Mouse (Mus musculus) adrenal gland (tissue): ENCODE data around the gene Nes.

Experiments used
- intact Hi-C: fragments of 180-260 bp; cut with DNase I; formaldehyde crosslinking; loops from one replicate; pipeline ENCODE4 v1.15.1; 2025
- long read RNA-seq, 2 experiments: library from polyadenylated mRNA; unstranded; transcript quantifications; one replicate each; pipeline ENCODE4 v2.0.0; 2020; ENCODE audit warnings: borderline replicate concordance in 1 of 2; ENCODE audit not compliant: insufficient replicate concordance in 1 of 2

Gene Nes
- long read RNA-seq, experiment 1, full-length matches to known transcripts = 8 of 10 reads
- long read RNA-seq, experiment 1, partial matches to known transcripts = 0 of 10 reads
- long read RNA-seq, experiment 1, other reads (novel, unspliced or antisense) = 2 of 10 reads
- long read RNA-seq, experiment 2, full-length matches to known transcripts = 7 of 13 reads
- long read RNA-seq, experiment 2, partial matches to known transcripts = 1 of 13 reads
- long read RNA-seq, experiment 2, other reads (novel, unspliced or antisense) = 5 of 13 reads

DNA sequence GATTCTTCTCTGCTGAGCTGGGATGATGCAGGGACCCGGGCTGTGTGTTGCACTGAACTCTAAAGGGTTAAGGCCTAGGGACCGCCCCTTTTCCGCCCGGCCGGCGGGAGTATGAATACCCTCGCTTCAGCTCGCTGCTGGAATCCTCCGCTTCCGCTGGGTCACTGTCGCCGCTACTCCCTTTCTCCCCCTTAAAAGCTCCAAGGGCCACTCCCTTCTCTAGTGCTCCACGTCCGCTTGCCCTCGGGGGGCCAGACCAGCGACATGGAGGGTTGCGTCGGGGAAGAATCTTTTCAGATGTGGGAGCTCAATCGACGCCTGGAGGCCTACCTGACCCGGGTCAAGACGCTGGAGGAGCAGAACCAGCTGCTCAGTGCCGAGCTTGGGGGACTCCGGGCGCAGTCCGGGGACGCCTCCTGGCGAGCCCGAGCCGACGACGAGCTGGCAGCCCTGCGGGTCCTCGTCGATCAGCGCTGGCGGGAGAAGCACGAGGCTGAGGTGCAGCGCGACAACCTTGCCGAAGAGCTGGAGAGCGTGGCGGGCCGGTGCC lies at the start of gene Nes:
Nes (plus strand) TSS at position 140 of the 550 bp plus-strand sequence.
- intact Hi-C loops = loop anchor here (1.0 kb wide), 1 partner anchor 16 kb away; no protein-coding TSS in a partner anchor

DNA sequence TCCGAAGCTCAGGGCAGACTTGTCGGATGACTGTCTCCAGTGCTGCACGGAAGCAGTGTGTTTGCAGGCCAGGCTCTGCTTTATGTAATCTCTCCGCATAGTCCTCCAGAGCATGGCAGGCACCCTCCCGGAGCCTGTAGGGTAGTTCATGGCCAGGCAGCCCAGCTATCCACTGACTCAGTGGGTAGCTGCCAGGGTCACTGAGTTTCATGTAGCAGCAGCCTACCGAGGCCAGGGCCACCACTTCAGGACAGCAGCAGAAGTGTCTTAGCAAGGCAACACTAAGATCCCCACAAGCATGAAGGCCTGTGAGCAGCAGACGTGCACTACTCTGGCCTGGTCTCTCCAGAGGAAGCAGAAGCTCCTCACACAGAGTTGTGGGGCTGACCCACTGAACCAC lies 45.9 kb upstream of the Nes start:
- intact Hi-C loops = no loop called here

DNA sequence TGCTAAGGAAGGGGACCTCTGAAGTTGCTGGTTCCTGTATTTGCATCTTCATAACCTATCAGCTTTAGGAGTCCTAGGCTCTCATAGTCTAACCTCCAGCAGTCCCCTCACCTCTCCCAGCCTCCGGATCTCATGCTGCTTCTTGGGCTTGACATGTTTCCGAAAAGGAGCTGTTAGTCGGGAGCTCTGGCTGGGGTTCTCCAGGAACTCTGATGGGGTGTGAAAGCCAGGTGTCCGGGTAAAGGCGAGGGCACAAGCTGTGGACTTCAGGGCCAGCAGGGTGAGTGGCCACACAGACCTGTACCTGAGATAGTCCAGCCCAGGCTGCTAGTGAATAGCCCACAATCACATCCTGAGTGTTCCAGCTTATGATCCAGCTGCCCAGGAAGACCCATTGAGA lies 43.4 kb upstream of the Nes start:
- intact Hi-C loops = no loop called here

DNA sequence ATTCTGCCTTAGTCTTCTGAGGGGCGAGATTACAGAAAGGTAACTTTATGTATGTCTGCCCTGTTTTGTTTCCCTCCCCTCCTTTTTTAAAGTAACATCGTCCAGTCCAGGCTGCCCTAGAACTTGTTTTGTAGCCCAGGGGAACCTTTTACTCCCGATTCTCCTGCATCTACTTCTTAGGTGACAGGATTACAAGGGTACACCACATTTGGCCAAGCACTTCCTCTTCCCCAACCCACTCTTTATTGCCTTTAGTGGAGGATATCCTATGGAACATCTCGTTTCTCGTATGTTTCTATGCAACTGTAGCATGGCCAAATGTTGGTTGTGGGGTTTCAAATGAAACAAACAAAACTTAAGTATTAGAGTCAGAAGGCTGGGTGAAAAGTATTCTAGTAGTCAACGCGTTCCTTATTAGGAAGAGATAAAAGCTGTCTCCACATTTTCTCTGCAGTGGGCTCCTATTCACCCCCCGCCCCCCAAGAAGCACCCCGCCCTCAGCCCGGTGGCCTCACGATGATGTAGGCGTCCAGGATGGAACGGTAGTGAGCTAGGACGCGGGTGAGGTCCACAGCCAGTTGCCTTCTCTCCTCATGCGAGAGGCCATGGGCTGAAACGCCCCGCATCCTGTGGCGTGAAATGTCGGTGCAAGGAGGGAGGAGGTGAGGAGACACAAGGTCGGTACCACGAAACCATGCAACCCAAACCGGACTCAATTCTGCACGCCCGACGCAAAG lies 41.4 kb upstream of the Nes start:
- intact Hi-C loops = loop anchor here (10.0 kb wide), 2 partner anchors 55 to 145 kb away; partner anchors contain the start of gene Ttc24

DNA sequence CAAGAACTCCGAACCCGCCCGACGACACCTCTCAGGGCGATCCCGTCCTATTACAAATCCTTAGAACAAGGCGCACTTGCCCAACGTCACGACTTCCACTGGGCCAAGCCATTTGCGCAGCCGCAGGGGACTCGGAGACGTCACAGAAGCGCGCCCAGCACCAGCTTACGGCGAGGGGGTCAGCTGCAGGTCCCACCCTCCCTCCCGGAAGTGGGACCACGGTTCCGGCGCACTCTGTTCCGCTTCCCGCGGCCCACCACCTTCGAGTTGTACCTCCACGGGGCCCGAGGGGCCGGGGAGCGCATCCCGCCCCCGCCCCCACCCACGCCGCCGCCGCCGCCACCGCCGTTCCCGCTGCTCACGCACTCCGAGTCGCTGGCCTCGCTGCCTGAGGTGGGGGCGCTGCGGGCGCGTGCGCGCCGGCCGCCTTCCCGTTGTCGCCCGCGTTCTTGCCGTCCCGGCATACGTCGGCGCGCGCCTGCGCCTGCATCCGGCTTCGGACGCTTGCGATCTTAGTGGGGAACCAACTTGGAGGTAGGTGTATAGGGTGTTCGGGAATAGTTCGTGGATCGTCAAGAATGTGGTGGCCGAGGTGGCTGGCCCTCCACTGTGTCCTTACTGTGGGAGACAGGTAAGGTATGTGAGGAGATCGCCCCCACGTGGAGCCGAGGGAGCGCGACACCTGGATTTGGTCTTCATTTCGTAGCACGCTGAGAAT lies 40.6 kb upstream of the Nes start, which contains the start of the genes Isg20l2 and Rrnad1:
Isg20l2 (plus strand) TSS at position 237 of the 718 bp plus-strand sequence.
Rrnad1 (minus strand) TSS at position 640 of the 718 bp plus-strand sequence.
- intact Hi-C loops = loop anchor here (10.0 kb wide), 2 partner anchors 55 to 145 kb away; partner anchors contain the start of gene Ttc24

DNA sequence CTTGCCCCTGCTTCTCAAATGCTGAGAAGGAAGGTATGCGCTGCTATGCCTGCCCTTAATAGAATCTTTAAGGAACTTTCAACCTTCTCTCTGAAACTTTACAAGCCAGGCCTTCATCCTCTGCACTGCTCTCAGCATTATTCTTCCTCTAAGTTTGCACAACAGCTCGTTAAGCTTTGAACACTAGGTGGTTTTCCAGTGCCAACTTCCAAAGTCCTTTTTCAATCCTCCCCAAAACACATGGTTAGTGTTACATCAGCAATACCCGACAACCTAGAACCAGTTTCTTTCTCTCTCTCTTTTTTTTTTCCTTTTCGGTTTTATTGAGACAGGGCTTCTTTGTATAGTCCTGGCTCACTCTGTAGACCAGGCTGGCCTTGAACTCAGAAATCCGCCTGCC lies 36.9 kb upstream of the Nes start:
- intact Hi-C loops = loop anchor here (10.0 kb wide), 2 partner anchors 51 to 141 kb away; partner anchors contain the start of gene Ttc24

DNA sequence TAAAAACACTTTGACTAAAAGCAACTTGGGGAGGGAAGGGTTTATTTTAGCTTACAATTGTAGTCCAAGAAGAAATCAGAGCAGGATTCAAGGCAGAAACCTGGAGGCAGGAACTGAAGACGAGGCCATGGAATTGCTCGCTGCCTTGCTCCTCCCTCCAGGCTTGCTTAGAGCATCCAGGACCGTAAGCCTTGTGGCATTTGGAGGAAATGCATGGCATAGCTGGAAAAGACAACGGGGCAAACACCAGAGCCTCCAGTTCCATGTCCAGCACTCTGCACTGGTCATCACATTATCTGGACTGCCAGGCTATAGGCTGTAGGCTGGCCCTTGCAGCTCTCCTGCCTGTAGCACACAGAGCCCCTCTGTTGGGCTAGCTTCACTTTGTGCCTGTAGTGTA lies 36.4 kb upstream of the Nes start:
- intact Hi-C loops = loop anchor here (10.0 kb wide), 2 partner anchors 50 to 140 kb away; partner anchors contain the start of gene Ttc24

DNA sequence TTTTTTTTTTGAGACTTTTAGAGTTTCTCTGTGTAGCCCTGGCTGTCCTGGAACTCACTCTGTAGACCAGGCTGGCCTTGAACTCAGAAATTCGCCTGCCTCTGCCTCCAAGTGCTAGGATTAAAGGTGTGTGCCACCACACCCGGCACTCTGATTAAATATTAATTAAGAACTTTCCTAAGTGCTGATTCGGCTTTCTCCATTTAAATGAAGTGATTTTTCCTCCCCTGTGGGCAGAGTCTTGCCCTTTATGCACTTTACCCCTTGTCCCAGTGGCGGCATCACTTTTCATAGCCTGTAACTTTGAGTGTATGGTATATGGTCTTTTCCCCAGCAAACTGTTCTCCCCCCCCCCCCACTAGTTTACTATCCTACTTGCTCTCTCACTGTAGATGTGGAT lies 35.7 kb upstream of the Nes start:
- intact Hi-C loops = loop anchor here (10.0 kb wide), 2 partner anchors 50 to 140 kb away; partner anchors contain the start of gene Ttc24

DNA sequence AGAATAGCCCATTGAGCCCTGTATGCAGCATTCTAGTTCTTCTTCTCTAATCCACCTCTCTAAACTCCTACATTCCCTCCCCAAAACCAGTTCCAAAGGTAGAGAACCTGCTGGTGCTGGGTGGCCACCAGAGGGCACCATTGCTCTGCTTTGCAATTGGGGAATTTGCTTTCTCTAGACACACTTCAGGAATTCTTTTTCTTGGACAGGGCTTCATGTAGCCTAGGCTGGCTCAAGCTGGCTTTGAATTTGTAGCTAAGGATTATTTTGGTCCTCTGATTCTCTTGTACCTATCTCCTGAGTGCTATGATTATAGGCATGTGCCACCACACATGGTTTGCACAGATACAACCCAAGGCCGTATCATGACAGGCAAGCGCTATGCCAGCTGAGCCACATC lies 35.1 kb upstream of the Nes start:
- intact Hi-C loops = loop anchor here (10.0 kb wide), 2 partner anchors 49 to 139 kb away; partner anchors contain the start of gene Ttc24

DNA sequence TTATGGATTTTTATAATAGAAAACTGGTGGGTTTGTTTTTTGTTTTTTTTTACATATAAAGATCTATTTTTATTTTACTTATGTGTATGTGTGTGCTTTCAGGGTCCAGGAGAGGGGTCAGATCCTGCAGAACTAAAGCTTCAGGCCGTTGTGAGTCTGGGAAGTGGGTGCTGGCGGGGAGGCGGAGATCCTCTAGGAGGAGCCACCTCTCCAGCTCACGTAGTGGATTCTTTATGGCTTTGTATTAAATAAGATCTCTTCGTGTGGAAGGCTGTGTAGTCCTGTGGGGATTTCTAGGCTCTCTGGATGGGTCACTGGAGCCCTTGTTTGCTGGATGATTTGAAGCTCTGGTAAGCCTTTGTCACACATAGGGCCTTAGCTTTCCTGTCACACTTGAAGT lies 30.3 kb upstream of the Nes start:
- intact Hi-C loops = no loop called here

DNA sequence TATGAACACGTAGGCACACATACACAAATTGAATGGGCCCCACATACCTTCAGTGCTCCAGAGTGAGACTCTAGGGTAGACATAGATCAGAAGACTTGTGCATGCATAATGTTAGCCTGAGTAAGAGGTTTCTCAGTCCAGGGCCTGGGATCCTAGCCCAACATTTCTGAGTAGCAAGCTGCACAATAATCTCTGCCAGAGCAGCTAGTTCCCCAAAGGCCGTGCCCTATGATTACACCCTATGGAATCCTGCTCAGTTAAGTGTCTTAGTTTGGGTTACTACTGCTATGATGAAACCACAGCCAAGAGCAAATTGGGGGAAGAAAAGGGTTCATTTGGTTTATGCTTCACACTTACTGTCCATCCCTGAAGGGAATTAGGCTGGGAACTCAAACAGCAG lies 28.4 kb upstream of the Nes start:
- intact Hi-C loops = no loop called here

DNA sequence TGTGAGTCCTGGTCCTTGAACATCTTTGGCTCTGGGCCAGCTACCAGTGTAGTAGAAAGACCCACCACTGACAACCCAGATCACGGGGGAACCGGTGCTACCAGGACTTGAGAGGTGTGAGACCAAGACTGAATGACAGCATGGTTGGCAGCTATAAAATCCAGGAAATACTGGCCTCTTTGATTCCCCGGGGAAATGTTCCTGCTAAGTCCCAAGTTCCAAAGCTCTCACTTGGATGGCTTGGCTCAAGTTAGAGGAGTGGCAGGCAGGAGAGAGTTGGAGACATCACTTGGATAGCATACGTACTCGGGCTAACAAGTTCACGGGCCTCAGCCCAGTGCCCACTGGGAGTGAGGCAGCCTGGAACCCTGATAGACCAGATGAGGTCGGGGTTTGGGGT lies 27.3 kb upstream of the Nes start:
- intact Hi-C loops = no loop called here

DNA sequence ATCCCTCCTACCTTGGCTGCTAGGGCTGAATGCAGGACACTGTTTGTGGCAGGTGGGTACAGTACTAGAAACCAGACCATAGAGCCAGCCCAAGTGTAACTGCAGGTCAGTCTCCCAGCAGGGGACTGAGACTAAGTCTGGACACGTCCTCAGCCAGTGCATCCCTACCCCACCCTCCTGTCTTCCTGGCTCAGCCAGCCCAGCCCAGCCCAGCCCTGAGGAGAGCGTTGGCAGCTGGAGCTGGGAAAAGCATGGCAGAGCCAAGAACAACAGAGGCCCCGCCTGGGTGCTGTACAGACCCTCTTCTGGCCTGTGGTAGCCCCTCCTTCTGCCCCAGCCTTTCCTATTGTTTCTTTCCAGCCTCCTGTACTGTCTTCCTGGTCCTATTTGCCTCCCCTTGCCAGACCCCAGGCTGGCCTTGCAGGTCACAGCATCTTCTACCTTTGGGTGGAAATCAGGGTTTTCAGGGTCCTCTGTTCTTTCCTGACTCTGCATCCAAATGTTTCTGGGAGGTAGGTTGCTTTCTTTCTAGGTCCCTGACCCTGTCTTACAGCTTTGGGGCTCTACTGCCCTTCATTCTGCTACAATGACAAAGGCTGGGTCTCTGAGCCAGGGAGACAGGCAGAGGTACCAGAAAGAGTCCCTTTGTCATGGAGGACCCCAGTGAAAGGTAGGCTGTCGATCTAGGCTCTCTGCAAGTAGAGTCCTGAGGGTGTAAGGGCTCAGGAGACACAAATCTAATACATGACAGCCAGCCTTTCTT lies 25.9 kb upstream of the Nes start:
- intact Hi-C loops = no loop called here

DNA sequence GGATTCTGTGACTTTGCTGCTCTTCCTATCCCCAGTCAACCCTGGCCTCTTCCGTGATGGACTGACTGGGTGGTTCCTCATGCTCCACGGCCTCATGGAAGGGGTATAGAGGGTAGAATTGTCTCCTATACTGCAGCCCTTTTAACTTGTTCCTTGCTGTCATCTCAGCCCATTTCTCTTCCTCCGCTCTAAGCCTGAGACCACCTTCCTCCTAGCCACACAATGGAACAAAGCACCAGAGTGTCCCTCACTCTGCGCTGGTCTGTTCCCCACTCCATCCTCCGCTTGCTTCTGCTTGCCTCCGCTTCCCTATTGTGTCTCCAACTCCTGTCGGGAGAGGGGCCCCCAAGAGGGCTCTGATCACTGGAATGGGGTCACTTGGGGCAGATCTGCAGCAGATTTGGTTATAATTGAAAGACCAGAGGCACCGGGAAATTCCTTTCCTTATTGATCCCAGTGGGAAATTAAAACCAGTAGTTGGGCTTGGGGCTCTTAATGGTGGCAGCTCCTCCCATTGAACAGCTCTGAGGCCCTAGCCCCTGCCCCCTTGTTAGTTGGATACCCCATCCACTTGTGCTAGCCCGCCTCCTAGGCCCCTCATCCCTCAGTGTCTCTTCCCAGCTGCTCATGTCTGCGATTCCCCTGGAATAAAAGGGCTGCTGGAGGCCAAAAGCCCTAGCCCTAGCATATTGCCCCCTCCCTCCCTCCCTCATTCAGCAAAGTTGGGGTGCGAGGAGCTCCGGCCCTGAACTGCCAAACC lies 24.9 kb upstream of the Nes start:
- intact Hi-C loops = no loop called here

DNA sequence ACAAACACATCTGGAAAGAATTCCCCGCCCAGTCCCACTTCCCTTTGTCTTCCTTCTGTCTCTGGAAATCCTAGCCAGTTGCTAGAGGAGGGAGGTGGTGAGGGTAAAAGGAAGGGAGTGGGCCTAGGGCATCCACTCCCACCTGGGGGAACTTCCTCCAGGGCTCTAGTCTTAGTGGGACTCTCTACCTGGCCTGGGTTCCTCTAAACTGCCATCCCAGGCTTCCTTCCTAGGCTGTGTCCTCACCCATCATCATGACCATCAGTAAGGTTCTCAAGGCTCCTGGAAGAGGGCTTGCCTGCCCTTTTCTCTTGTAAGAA lies 24.4 kb upstream of the Nes start:
- intact Hi-C loops = no loop called here

DNA sequence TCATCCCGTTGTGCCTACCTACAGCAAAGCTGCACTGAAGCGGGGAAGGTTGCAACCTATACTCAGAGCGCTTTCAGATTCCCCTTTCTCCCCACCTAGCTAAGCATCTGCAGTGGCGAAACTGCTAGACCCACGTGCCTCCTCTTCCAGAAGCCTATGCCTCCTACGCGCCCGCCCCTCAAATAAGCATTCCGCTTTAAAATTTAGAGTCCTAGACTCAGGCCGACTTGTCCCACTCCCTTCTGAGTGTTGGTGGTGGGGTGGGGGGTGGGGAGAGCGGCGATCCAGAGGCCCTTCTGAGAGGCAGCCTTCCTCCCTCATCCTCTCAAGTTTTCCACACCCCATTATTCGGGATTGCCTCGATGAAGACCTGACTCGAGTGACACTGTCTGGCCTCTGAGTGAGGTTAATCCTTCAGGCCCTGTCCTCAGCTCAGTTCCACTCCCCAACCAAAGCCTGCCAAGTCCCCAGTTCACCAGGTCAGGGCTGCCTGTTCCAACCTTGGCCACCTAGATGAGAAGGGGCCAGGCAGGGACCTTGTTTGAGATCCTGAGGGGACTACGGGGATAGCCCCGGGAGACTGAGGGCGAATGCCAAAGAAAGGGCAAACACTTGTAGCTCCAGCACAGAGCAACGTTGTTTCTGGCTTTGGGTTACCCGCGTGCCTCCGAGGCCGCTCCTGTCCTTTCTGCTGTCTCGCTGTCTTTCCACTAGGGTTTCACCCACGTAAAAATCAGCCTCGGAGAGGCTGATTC lies 23.6 kb upstream of the Nes start:
- intact Hi-C loops = no loop called here

DNA sequence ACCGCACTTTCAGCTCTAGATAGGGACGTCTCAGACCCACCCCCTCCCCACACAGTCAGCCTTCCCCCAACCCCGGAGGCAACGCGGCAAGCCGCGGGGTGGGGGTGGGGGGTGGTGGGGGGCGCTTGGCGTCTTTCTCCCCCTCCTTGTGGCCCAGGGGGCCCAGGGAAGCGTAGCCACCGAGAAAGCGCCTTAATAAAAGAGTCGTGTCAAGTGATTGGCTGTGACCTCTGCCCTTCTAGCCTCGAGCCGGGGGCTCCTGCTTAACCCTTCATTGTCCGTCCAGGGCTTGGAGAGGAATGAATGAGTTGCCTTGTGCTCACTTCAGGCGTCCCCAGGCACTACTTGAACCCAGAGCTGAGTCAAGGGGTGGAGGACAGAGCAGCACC lies 23.1 kb upstream of the Nes start:
- intact Hi-C loops = no loop called here

DNA sequence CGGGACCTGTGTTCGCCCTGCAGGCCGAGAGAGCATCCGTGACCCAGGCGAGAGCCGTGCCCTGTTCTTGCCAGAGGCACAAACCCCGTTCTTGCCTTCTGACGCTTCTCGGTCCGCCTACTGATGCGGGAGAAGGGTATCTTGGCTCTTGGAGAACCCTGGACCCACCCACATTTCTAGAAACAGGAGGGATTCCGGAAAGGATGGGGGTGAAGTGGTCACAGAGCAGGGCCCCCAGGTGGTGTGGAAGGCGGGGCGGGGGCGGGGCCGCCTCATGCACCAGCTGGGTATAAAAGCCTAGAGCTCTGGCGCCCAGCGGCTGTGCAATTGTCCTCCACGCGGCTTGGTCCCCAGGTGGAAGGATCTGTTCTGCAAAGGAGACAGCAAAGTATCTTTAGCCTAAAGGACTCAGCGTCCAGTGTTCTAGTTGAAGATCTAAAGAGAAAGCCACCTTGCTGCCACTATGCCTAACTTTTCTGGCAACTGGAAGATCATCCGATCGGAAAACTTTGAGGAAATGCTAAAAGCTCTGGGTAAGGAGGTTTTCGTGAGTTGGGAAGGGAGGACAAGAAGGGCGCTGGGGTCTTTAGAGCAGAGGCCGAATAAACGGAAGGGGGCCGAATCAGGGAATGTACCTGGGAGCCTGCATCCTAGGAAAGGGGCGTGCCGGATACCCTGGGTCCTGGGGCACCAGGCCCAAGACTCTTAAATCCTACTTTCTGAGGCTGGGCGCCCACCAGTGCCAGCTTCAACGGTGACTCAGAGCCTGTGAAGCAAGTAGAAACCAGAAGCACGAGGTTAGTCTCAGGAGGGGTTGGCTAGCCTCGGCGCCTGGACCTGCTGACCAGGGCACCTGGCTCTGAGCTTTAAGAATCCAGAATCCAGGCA lies 22.3 kb upstream of the Nes start, which contains the start of gene Crabp2:
Crabp2 (plus strand) TSS at position 289 of the 888 bp plus-strand sequence.
- intact Hi-C loops = no loop called here
